ENCODE assay signal across 9 mouse cellular contexts in the genomic region with DNA sequence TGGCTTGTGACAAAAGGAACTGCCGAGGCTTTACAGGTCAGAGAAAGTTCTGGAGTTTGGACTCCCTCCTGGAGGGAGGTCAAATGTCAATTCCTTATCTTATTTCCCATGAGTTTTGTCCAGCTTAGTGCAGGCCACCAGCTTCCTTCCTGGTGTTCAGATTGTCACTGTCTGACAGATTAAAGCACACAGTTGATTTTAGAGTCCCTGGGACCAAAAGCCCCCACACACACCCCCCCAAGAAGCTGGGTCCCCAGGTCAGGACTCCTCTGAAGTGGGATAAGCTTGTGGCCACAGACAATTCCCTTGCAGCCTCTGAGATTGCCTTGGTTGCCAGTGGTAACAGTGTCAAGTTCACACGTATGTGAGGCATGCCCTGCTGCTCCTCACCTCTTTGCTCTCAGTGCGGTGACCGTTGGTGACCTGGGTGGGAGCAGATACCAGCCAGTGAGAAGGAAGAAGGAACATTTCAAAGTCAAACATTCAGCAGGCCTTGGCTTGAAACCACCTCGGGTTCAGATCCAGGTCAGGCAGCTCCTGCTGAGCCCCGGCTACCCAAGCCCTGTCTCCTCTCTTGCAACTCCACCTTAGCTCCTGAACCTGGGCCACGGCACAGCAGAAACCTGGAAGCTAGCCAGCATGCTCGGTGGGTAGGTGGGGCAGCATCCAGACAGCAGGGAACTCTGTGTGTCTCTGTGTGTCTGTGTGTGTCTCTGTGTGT.
A peak's percentile ranks its signal among the peaks of the same experiment; 100 is the strongest.
DNase-seq lines count a peak whose midpoint lies in the region; ATAC-seq lines count a peak whose summit lies in the region.
"Had no signal": no experiment of that assay in that cellular context is flagged by ENCODE, and none has a peak within 500 bp of the region (broad histone marks: within the 10 kb centered on the region; RNA-seq: fewer than 3 reads in every experiment).

No protein-coding gene starts in this region.

- H3K4me1 ChIP-seq in intestine, embryonic 14.5 days (replicated peaks; ENCODE audit: control insufficient read depth, insufficient read depth, low read length), result 0 out of 2 replicates have a peak, but pooled peaks cover 11% of the 10 kb centered on the region

- H3K4me3 ChIP-seq in intestine, embryonic 14.5 days (ENCODE audit: low read depth, low read length), result no peak overlapping the region
- H3K4me3 ChIP-seq: limb, embryonic 13.5 days had no signal

- DNase-seq in heart, adult 18-20 months, result peak; percentile 42 to 70
- DNase-seq in heart, adult 8-10 months (ENCODE audit: low spot score), result no peak
- peak; percentile 15 to 26 for DNase-seq in cerebellum, adult 18-20 months
- peak; percentile 55 for DNase-seq in intestine, embryonic 14.5 days (ENCODE audit: low spot score)
- peak; percentile 34 for DNase-seq in lung, postnatal 14 days
- DNase-seq in T-cell, adult 2 months (ENCODE audit: low spot score), result no peak
- no peak for DNase-seq in layer of hippocampus, adult 9-11 months
- DNase-seq in spleen, postnatal 14 days (ENCODE audit: low spot score in 2 of 2), result no peak

- ATAC-seq in intestine, embryonic 14.5 days (replicated peaks; ENCODE audit: low FRiP score, low TSS enrichment, low read depth), result peak; percentile 36; the same call in 1 of the 2 replicates

- no peak overlapping the region for H3K9ac ChIP-seq in intestine, embryonic 14.5 days (ENCODE audit: low read length)
- H3K9ac ChIP-seq: limb, embryonic 13.5 days had no signal

- H3K27ac ChIP-seq in intestine, embryonic 14.5 days (ENCODE audit: low read depth), result no peak overlapping the region
- H3K27ac ChIP-seq: limb, embryonic 13.5 days had no signal

- 11% methylated on average over 8 of the region's 8 CpGs for WGBS in intestine, embryonic 14.5 days

- no peak overlapping the region for H3K4me2 ChIP-seq in intestine, embryonic 14.5 days (ENCODE audit: low read length)
- H3K4me2 ChIP-seq: limb, embryonic 13.5 days had no signal

- no peaks in the 10 kb centered on the region for H3K36me3 ChIP-seq in intestine, embryonic 14.5 days (ENCODE audit: control insufficient read depth, insufficient read depth, low read length)
- H3K36me3 ChIP-seq: limb, embryonic 13.5 days had no signal

- no peaks in the 10 kb centered on the region for H3K27me3 ChIP-seq in intestine, embryonic 14.5 days (replicated peaks; ENCODE audit: control insufficient read depth, insufficient read depth, low read length)

- no peaks in the 10 kb centered on the region for H3K9me3 ChIP-seq in intestine, embryonic 14.5 days (ENCODE audit: control insufficient read depth, low read length)
- H3K9me3 ChIP-seq: limb, embryonic 13.5 days had no signal

Comparison
In these comparisons a context has a peak if more than half of its experiments do, and no peak if none do; other contexts are left out.
1. DNase-seq: peak in heart, adult 18-20 months (2 of 2), cerebellum, adult 18-20 months (2 of 2), intestine, embryonic 14.5 days (single experiment) and lung, postnatal 14 days (single experiment); none in heart, adult 8-10 months (single experiment), T-cell, adult 2 months (single experiment), layer of hippocampus, adult 9-11 months (single experiment) and spleen, postnatal 14 days (0 of 2).